Mouse (Mus musculus) left cerebral cortex, adult 9 months (tissue): ENCODE measurements at regions not wholly inside any gene's neighbourhood (a gene's known extent, or its start where the extent isn't known, plus 50 kb on each side); places are given as distances from the start of the nearest gene placed in this dataset.
"Not testable (repeated sequence)": the region's sequence is repeated elsewhere in the genome, so short reads cannot be mapped to it uniquely, and the experiment has no call there.

Source experiments
- DNase-seq, 2 experiments: peaks; one replicate each; pipeline ENCODE4 v3.0.0; 2022; ENCODE audit warnings: low spot score in 2 of 2

DNA sequence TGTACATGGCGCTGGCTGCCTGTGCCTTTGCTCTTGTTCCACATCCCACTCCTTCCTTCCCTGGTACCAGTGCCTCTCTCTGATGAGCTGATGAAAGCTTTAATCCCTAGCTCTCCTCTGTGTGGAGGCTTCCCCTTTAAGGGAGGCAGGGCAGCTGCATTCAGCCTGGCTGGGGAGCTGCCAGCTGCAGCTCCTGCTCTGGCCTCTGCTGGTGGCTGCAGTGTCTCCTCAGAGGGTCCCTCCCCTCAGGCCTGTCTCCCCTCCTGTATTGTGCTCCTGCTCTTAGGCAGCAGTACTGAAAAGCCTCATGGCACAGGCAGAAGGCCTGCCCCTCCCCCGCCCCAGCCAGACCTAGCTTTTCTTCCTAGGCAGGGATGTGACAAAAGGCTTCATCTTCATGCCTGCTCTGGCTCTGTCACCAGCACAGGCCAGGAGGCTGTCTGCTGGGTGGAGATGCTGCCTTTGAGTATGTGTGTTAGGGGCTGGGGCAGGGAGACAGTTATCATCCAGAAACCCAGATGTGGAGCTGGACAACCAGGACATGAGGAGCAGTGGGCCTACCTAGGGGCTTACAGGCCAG, 97.7 kb upstream of the Zcchc13 start:
- DNase-seq, result peak in 1 of 2 experiments; percentile 59

DNA sequence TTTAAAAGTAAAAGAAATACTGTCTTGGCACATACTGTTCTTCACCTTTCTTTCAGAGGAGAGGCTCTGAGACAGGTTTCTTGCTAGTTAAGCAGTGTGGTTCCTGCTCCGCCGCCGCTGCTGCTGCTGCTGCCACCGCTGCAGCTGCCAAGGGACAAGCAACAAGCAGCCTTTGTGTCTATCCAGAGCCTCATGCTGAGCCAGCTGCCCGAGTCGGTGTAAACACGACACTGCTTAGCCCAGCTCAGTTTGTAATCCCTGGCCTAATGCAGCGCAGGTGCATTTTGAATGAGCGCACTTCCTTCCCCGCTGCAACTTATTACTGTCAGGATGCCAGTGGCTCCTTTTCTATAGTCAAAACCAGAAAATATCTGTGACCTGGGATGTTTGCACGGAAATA, 97.1 kb upstream of the Zcchc13 start:
- no peak for DNase-seq

DNA sequence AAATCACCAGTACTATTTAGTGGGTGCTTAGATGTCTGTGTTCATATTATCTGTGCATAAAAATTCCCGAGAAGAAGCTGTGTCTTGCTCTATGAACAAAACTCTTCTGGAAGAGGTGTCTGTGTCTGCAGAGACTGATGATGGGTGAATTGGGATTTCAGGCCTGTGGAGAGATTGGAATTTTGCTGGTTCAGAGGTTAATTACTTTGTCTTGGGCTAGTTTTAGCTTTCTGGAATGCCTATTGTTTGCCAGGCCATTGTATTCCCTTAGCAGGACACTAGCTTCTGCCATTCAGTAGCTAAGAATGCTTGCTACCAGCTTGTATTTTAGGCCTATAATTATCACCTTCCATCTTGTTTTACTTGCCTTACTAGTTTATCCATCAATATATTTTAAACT, 96.6 kb upstream of the Zcchc13 start:
- no peak for DNase-seq

DNA sequence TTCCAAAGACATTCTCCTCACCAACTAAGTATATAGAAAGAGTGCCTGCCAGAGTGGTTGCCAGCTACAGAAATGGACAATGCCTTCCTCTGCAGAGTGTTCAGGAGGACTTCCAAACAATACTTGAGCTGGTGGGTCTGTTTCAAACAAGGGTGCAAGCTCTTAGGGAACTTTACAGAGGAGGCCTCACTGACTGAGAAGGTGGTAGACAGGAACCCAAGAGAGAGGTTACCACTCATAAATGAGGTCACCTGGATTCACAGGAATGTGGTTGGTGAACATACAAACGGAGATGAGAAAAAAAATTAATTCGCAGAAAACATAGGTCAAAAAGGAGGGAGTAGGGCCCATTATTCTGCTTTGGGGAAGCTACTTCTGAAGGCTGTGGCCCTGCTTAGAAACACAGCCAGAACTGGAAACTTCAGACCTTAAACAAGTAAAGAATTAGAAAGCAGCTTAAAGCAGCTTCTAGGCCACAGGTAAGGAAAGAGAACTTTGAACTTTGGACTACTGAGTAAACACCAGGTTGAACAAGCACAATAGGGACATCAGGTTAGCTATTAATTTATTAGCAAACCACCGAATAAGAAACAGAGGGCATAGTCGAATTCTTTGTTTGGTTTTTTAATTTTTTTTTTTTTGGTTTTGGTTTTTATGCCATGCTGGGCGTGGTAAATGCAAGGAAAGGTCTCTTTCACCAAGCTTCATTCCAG, 83.7 kb upstream of the Zcchc13 start:
- DNase-seq, result no peak

DNA sequence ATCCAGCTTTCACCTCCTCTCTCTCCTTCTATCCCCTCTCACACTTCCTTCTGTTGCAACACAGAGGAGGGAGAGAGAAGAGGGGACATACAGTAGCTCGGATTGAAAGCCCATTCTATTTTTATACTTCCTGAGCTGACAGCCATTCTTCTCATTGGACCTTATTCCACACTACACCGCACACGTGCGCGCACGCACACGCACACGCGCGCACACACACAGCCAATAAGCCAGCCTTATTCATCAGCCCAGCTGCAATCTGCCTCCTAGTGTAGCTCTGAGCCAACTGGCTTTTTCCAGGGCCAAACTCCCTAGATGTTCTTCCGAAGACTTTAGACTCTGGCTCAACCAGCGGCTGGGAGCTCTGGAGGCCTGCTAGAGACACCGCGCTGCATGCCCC, 79.1 kb upstream of the Zcchc13 start:
- DNase-seq, result peak in 1 of 2 experiments; percentile 62

DNA sequence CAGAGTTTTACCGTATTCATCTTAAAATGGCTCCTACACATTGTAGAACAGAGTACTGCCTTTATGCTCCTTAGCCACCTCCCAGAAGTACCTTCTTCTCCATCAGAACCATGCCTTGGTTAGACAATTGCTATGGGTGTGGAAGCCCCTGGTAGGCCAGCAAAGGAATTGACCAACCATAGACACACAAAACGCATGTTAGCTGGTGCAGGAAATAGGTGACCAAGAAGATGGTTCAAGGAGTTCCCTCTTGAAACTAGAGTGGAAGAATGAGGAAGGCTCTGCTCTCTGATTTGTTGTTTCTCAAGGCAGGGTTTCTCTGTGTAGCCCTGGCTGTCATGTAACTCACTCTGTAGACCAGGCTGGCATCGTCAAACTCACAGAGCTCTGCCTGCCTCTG, 77.2 kb upstream of the Zcchc13 start:
- DNase-seq, result no peak

DNA sequence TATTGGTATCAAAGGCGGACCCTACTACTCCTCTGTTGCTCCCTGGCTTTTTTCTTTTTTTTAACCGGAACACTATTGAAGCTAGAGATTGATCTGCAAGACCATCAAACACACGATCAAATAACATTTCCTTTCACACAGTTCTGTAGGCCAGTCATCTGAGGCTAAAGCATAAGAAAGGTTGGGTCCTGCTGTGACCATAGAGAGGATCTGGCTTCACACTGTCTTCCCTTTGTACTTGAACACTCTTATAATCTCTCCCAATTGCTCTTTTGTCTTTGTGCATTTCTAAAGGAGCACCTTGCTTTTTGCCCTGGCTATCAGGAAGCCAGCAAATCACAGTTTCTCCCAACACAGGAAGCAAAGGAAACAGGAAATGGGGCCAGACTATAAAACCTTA, 76.8 kb upstream of the Zcchc13 start:
- no peak for DNase-seq

DNA sequence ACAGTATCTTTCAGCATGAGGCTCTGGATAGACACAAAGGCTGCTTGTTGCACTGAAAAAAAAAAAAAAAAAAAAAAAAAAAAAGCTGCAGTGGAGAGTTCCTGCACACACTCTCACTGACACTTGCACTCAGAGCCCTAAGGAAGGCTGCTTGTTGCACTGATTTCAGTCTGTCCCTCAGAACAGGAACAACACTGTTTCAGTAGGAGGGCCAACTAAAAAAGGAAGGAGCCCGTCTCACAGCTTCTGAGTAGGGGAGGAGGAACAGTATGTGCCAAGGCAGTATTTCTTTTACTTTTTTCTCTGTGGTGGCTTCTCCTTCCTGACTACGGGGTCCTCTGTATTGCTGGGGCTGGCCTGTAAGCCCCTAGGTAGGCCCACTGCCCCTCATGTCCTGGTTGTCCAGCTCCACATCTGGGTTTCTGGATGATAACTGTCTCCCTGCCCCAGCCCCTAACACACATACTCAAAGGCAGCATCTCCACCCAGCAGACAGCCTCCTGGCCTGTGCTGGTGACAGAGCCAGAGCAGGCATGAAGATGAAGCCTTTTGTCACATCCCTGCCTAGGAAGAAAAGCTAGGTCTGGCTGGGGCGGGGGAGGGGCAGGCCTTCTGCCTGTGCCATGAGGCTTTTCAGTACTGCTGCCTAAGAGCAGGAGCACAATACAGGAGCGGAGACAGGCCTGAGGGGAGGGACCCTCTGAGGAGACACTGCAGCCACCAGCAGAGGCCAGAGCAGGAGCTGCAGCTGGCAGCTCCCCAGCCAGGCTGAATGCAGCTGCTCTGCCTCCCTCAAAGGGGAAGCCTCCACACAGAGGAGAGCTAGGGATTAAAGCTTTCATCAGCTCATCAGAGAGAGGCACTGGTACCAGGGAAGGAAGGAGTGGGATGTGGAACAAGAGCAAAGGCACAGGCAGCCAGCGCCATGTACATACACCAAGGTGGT, 75.1 kb upstream of the Zcchc13 start:
- DNase-seq, result not testable (repeated sequence)

DNA sequence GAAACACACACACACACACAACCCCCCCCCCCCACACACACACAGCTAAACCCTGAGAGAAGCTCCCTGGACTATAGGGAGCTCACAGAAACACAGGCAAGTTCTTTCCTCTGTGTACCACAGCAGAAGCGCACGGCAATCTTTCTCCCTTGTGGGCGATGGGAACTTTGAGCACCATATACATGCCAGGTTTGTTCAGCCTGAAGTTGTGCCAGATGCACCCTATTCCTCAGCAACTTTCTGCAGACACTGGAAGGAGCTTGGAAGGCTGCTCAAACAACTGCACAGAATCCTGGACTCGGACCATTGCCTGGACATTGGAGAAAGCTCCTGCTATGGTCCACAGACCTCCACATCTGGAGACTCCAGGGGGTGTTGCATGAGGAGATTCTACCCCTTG, 74.3 kb upstream of the Zcchc13 start:
- no peak for DNase-seq

DNA sequence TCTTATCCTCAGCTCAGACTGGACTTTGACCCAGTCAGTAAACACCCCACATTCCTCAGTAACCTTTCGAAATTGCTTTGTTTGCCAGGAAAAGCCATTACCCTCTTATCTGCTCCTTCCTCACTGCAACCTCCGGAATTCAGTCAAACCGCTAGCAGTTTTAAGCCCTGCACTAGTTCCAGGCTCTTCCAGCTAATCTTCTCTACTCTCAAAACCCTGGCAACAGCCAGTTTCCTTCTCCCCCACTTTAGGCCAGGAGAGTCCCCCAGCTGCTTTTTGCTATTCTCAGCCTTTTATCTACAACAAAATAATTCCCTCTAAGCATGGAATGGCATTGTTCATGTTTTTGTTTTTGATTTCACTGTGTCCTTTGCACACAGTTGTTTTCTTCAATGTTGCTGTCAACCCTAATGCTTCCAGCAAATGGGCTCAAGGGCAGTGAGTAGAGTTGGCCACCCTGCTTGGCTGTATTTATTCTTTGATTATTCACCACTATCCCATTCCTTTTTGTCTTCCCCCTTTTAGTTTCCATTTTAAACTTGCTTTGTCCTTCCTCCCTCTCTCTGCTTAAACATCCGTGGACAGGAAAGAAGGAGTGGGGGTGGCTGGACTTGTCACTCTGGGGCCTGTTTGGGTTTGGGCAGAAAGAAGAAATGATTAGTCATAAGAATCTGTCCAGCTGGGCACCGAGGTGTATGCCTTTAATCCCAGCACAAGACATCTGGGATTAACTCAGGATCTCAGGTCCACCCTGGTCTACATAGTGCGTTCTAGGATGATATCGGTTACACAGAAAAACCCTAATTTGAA, 73.5 kb upstream of the Zcchc13 start:
- no peak for DNase-seq

DNA sequence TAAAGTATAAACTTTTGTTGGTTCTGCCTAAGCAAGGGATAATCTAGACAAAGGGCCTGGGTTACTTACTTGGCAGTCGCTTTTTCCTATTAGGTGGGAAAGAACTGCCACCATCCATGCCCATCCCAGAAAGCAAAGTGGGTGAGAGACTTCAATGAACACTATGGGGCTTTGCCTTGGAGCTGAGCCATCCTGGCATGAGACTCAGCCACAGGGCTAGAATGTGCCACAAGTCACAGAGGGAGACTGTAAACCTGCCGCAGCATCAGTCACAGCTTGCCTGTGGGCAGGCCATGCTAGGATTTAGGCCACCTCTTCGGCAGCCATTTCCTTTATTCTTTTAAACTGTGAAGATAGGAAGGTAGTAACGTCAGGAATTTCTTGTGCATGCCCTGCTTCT, 72.9 kb upstream of the Zcchc13 start:
- DNase-seq, result no peak

DNA sequence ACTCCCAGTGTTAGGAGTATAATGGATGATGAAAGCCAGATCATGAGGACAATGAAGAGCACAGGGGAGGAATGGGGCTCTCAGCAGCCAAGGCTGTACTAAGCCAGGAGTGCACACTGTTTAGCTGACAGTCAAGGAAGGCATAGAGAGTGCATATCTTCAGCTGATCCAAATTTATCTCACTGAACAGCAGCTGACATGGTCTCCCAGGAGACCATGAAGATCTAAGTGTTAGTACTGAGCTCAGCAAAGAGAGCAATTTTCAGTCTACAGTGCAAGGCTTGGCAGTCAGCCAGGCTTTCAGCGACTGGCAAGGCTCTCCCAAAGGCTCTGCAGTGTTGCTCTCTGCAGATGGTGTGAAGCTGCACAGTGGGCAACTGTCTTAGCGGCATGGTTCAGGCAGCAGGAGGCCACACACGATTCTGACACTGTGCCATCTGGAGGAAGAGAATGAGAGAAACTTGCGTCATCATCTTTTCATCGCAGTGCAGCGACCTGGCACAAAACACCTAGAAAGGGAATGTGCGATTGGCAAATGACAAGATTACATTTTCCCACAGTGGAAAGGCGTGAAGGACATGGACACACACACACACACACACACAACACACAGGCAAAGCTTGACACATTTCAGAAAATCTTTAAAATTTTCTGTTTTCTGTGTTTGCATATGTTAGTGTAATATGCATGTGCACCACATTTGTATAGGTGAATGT, 66.7 kb upstream of the Zcchc13 start:
- DNase-seq, result peak; percentile 81 to 93

DNA sequence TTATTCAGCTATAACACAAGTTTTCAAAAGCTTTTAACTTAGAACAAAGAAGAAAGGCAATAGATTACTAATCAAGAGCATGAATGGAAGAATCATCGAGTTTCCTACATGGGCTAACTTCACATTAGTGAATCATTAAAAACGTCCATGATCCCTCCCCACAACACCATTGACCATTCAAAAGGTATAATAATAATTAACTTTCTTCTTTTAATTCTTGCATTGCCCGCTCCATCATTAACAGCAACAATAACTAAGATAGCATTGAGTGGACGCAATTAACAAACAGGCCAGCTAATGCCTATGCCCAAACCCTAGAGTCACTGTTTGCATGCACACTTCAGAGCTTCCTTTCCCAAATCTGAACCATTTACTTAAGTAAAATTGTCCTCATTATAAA, 57.0 kb upstream of the Zcchc13 start:
- DNase-seq, result no peak

DNA sequence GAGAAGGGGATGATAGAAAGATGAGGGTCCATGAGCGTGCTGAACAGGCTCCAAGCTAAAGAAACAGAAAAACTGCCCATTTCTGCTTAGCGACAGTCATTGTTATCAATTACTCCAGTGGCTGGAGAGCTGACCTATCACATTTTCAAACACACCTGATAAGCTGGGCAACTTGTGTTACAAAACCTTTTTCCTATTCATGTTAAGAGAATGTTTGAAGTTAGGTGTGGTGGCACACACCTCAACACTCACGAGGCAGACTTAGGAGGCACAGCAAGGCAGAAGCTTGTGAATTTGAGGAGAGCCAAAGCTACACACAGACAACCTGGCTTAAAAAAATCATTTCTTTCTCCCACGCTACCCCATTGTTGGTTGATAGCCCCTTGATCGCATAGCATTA, 50.9 kb upstream of the Zcchc13 start:
- DNase-seq, result no peak
